8 mouse cellular contexts compared by ENCODE assay signal in genomic region chr17:80825971-80826730, GRCm38 (mm10).
DNase-seq lines count a peak whose midpoint lies in the region; ATAC-seq and TF ChIP-seq lines count a peak whose summit lies in the region.

No protein-coding gene starts in this region.

- peaks cover 22% of the 10 kb centered on the region for H3K4me1 ChIP-seq in heart, postnatal 0 days (ENCODE audit: control insufficient read depth, insufficient read depth)
- peaks cover 13% of the 10 kb centered on the region for H3K4me1 ChIP-seq in limb, embryonic 11.5 days (ENCODE audit: control insufficient read depth, insufficient read depth, low read length)

- H3K4me3 ChIP-seq in heart, postnatal 0 days (ENCODE audit: low read depth, low read length), result 0 out of 2 replicates have a peak overlapping the region, but pooled peaks have one; percentile 6
- no peak overlapping the region for H3K4me3 ChIP-seq in limb, embryonic 11.5 days (ENCODE audit: low read depth, low read length)

- 0 out of 2 replicates have a peak, but pooled peaks have one; percentile 1 for TF ChIP-seq CTCF in heart, postnatal 0 days (IDR thresholded peaks at IDR 0.05; ENCODE audit: low read depth)

- H3K9ac ChIP-seq in heart, postnatal 0 days (replicated peaks; ENCODE audit: low read depth, low read length), result no peak overlapping the region
- H3K9ac ChIP-seq in limb, embryonic 11.5 days (ENCODE audit: low read length), result no peak overlapping the region

- WGBS in heart, postnatal 0 days, result 23% methylated on average over 12 of the region's 12 CpGs
- WGBS in limb, embryonic 11.5 days, result 52% methylated on average over 12 of the region's 12 CpGs

- H3K27ac ChIP-seq in heart, postnatal 0 days (ENCODE audit: low read depth), result peak overlapping the region; percentile 73
- peak overlapping the region; percentile 83 for H3K27ac ChIP-seq in limb, embryonic 11.5 days (replicated peaks; ENCODE audit: low read depth, low read length)

- H3K27me3 ChIP-seq in heart, postnatal 0 days (ENCODE audit: control insufficient read depth, insufficient read depth, low read length), result no peaks in the 10 kb centered on the region
- no peaks in the 10 kb centered on the region for H3K27me3 ChIP-seq in limb, embryonic 11.5 days (ENCODE audit: control insufficient read depth, insufficient read depth, low read length)

- peak overlapping the region; percentile 33 for H3K4me2 ChIP-seq in heart, postnatal 0 days (ENCODE audit: low read depth, low read length)
- H3K4me2 ChIP-seq in limb, embryonic 11.5 days (ENCODE audit: low read depth, severe bottlenecking), result no peak overlapping the region

- peak; percentile 90 for TF ChIP-seq EP300 in heart, postnatal 0 days (IDR thresholded peaks at IDR 0.05; ENCODE audit: low read depth)

- ATAC-seq in heart, postnatal 0 days (ENCODE audit: insufficient read depth, low read depth), result peak; percentile 87
- peak; percentile 87 for ATAC-seq in limb, embryonic 11.5 days (ENCODE audit: insufficient number of reproducible peaks, low FRiP score, low TSS enrichment, low read depth)

- no peaks in the 10 kb centered on the region for H3K9me3 ChIP-seq in heart, postnatal 0 days (replicated peaks; ENCODE audit: control insufficient read depth, low read length)
- no peaks in the 10 kb centered on the region for H3K9me3 ChIP-seq in limb, embryonic 11.5 days (ENCODE audit: control insufficient read depth, low read length)

- DNase-seq in testis, postnatal 10 days (ENCODE audit: low spot score), result peak; percentile 61
- DNase-seq in testis, postnatal 14 days (ENCODE audit: low spot score), result no peak
- peak; percentile 86 for DNase-seq in heart, postnatal 0 days (ENCODE audit: low spot score)
- DNase-seq in limb, embryonic 11.5 days (ENCODE audit: low spot score), result peak; percentile 73
- DNase-seq in thymus, postnatal 36 days, result no peak
- DNase-seq in spleen, postnatal 10 days (ENCODE audit: low spot score in 2 of 2), result no peak
- no peak for DNase-seq in spleen, postnatal 4 days (ENCODE audit: low spot score in 2 of 2)
- DNase-seq in urinary bladder, postnatal 10 days (ENCODE audit: low spot score), result no peak

- H3K36me3 ChIP-seq in heart, postnatal 0 days (replicated peaks; ENCODE audit: control insufficient read depth, insufficient read depth, low read length), result no peaks in the 10 kb centered on the region
- H3K36me3 ChIP-seq in limb, embryonic 11.5 days (ENCODE audit: control insufficient read depth, insufficient read depth, low read length), result no peaks in the 10 kb centered on the region

Comparison
In these comparisons a context has a peak if more than half of its experiments do, and no peak if none do; other contexts are left out.
1. DNase-seq: peak in testis, postnatal 10 days (single experiment), heart, postnatal 0 days (single experiment) and limb, embryonic 11.5 days (single experiment); none in testis, postnatal 14 days (single experiment), thymus, postnatal 36 days (0 of 2), spleen, postnatal 10 days (0 of 2), spleen, postnatal 4 days (0 of 2) and urinary bladder, postnatal 10 days (single experiment).